18 mouse cellular contexts compared by ENCODE assay signal in genomic region chr16:93456706-93457425, GRCm38 (mm10).
DNase-seq lines count a peak whose midpoint lies in the region; ATAC-seq and TF ChIP-seq lines count a peak whose summit lies in the region.
"Had no signal": no experiment of that assay in that cellular context is flagged by ENCODE, and none has a peak within 500 bp of the region (broad histone marks: within the 10 kb centered on the region; RNA-seq: fewer than 3 reads in every experiment).

No protein-coding gene starts in this region.

- no peak for TF ChIP-seq CTCF in lung, embryonic 14.5 days (IDR thresholded peaks at IDR 0.05; ENCODE audit: low read depth)

- no peaks in the 10 kb centered on the region for H3K9me3 ChIP-seq in embryonic facial prominence, embryonic 11.5 days (replicated peaks; ENCODE audit: control insufficient read depth, low read length)
- H3K9me3 ChIP-seq in embryonic facial prominence, embryonic 10.5 days = no peaks in the 10 kb centered on the region
- H3K9me3 ChIP-seq in lung, embryonic 14.5 days (ENCODE audit: low read depth, low read length) = no peaks in the 10 kb centered on the region
- no peaks in the 10 kb centered on the region for H3K9me3 ChIP-seq in embryonic facial prominence, embryonic 13.5 days
- no peaks in the 10 kb centered on the region for H3K9me3 ChIP-seq in hindbrain, embryonic 12.5 days (replicated peaks)
- H3K9me3 ChIP-seq: embryonic facial prominence, embryonic 12.5 days; forebrain, embryonic 13.5 days; hindbrain, embryonic 10.5 days; kidney, embryonic 15.5 days; limb, embryonic 13.5 days had no signal

- H3K9ac ChIP-seq in embryonic facial prominence, embryonic 11.5 days (replicated peaks; ENCODE audit: low read length) = no peak overlapping the region
- no peak overlapping the region for H3K9ac ChIP-seq in lung, embryonic 14.5 days
- H3K9ac ChIP-seq in embryonic facial prominence, embryonic 13.5 days = no peak overlapping the region
- H3K9ac ChIP-seq in hindbrain, embryonic 12.5 days = no peak overlapping the region
- H3K9ac ChIP-seq: embryonic facial prominence, embryonic 12.5 days; forebrain, embryonic 13.5 days; kidney, embryonic 15.5 days; limb, embryonic 13.5 days had no signal

- intact Hi-C loops in gastrocnemius, postnatal 36 days (cut with DNase I) = loop anchor here (10.0 kb wide), 1 partner anchor 632 kb away; the partner anchor contains the start of gene Runx1

- H3K27me3 ChIP-seq in embryonic facial prominence, embryonic 11.5 days (ENCODE audit: control insufficient read depth, insufficient read depth, low read length) = no peaks in the 10 kb centered on the region
- H3K27me3 ChIP-seq in embryonic facial prominence, embryonic 10.5 days (replicated peaks; ENCODE audit: low read depth, poor library complexity, severe bottlenecking) = peaks cover 40% of the 10 kb centered on the region
- no peaks in the 10 kb centered on the region for H3K27me3 ChIP-seq in lung, embryonic 14.5 days (ENCODE audit: insufficient read depth, low read length)
- H3K27me3 ChIP-seq in embryonic facial prominence, embryonic 13.5 days = peaks cover 19% of the 10 kb centered on the region; the same call in 1 of the 2 replicates
- H3K27me3 ChIP-seq in hindbrain, embryonic 12.5 days = 0 out of 2 replicates have a peak, but pooled peaks cover 3% of the 10 kb centered on the region

- no peak overlapping the region for H3K4me2 ChIP-seq in embryonic facial prominence, embryonic 11.5 days (ENCODE audit: low read depth, low read length)
- H3K4me2 ChIP-seq in lung, embryonic 14.5 days = no peak overlapping the region
- H3K4me2 ChIP-seq in embryonic facial prominence, embryonic 13.5 days = peak overlapping the region; percentile 31
- H3K4me2 ChIP-seq in hindbrain, embryonic 12.5 days (replicated peaks) = no peak overlapping the region
- H3K4me2 ChIP-seq: embryonic facial prominence, embryonic 12.5 days; forebrain, embryonic 13.5 days; kidney, embryonic 15.5 days; limb, embryonic 13.5 days had no signal

- ATAC-seq in embryonic facial prominence, embryonic 11.5 days (replicated peaks; ENCODE audit: insufficient number of reproducible peaks, low FRiP score, low TSS enrichment, low read depth) = no peak
- no peak for ATAC-seq in lung, embryonic 14.5 days (ENCODE audit: insufficient read depth)
- no peak for ATAC-seq in embryonic facial prominence, embryonic 13.5 days (ENCODE audit: insufficient number of reproducible peaks, insufficient read depth, low FRiP score, low TSS enrichment, low read depth)
- ATAC-seq in hindbrain, embryonic 12.5 days (ENCODE audit: low FRiP score) = no peak
- ATAC-seq: forebrain, embryonic 13.5 days; inflammation-experienced regulatory T-cells, adult 6 months had no signal

- no peak overlapping the region for H3K4me3 ChIP-seq in embryonic facial prominence, embryonic 11.5 days (ENCODE audit: low read depth, low read length)
- no peak overlapping the region for H3K4me3 ChIP-seq in embryonic facial prominence, embryonic 10.5 days
- no peak overlapping the region for H3K4me3 ChIP-seq in lung, embryonic 14.5 days (ENCODE audit: low read depth, low read length)
- H3K4me3 ChIP-seq in embryonic facial prominence, embryonic 13.5 days = no peak overlapping the region
- no peak overlapping the region for H3K4me3 ChIP-seq in hindbrain, embryonic 12.5 days
- H3K4me3 ChIP-seq: embryonic facial prominence, embryonic 12.5 days; forebrain, embryonic 13.5 days; hindbrain, embryonic 10.5 days; kidney, embryonic 15.5 days; limb, embryonic 13.5 days had no signal

- DNase-seq in embryonic facial prominence, embryonic 11.5 days (ENCODE audit: low spot score) = peak; percentile 54
- no peak for DNase-seq in embryonic facial prominence, embryonic 10.5 days (ENCODE audit: low spot score)
- DNase-seq in lung, embryonic 14.5 days = peak; percentile 15
- DNase-seq in lung, postnatal 14 days = no peak
- DNase-seq in gastrocnemius, postnatal 36 days = peak; percentile 40 to 41
- no peak for DNase-seq in urinary bladder, postnatal 10 days (ENCODE audit: low spot score)
- DNase-seq: adrenal gland, postnatal 14 days; cerebellum, adult 9-11 months; spleen, adult 18-20 months; thymus, postnatal 36 days had no signal

- 65% methylated on average over 17 of the region's 17 CpGs for WGBS in embryonic facial prominence, embryonic 11.5 days
- WGBS in embryonic facial prominence, embryonic 10.5 days = 66% methylated on average over 17 of the region's 17 CpGs
- 73% methylated on average over 17 of the region's 17 CpGs for WGBS in lung, embryonic 14.5 days
- WGBS in embryonic facial prominence, embryonic 13.5 days = 39% methylated on average over 17 of the region's 17 CpGs
- 81% methylated on average over 17 of the region's 17 CpGs for WGBS in hindbrain, embryonic 12.5 days

- H3K36me3 ChIP-seq in embryonic facial prominence, embryonic 11.5 days (replicated peaks; ENCODE audit: control insufficient read depth, insufficient read depth, low read depth, low read length) = no peaks in the 10 kb centered on the region
- H3K36me3 ChIP-seq in embryonic facial prominence, embryonic 10.5 days (replicated peaks) = no peaks in the 10 kb centered on the region
- H3K36me3 ChIP-seq in lung, embryonic 14.5 days (ENCODE audit: insufficient read depth) = no peaks in the 10 kb centered on the region
- H3K36me3 ChIP-seq in embryonic facial prominence, embryonic 13.5 days = no peaks in the 10 kb centered on the region
- no peaks in the 10 kb centered on the region for H3K36me3 ChIP-seq in hindbrain, embryonic 12.5 days
- H3K36me3 ChIP-seq: embryonic facial prominence, embryonic 12.5 days; hindbrain, embryonic 10.5 days; kidney, embryonic 15.5 days; limb, embryonic 13.5 days had no signal

- no peaks in the 10 kb centered on the region for H3K4me1 ChIP-seq in embryonic facial prominence, embryonic 11.5 days (ENCODE audit: control insufficient read depth, insufficient read depth, low read length)
- H3K4me1 ChIP-seq in embryonic facial prominence, embryonic 10.5 days = peaks cover 52% of the 10 kb centered on the region
- H3K4me1 ChIP-seq in lung, embryonic 14.5 days (ENCODE audit: insufficient read depth) = peaks cover 11% of the 10 kb centered on the region; the same call in 1 of the 2 replicates
- H3K4me1 ChIP-seq in embryonic facial prominence, embryonic 13.5 days = peaks cover 53% of the 10 kb centered on the region
- peaks cover 19% of the 10 kb centered on the region for H3K4me1 ChIP-seq in hindbrain, embryonic 12.5 days

- no peak overlapping the region for H3K27ac ChIP-seq in embryonic facial prominence, embryonic 11.5 days (replicated peaks; ENCODE audit: low read depth, low read length)
- H3K27ac ChIP-seq in embryonic facial prominence, embryonic 10.5 days (replicated peaks) = no peak overlapping the region
- H3K27ac ChIP-seq in lung, embryonic 14.5 days (ENCODE audit: low read depth) = no peak overlapping the region
- H3K27ac ChIP-seq in embryonic facial prominence, embryonic 13.5 days = peak overlapping the region; percentile 78
- H3K27ac ChIP-seq in hindbrain, embryonic 12.5 days = no peak overlapping the region
- H3K27ac ChIP-seq: embryonic facial prominence, embryonic 12.5 days; forebrain, embryonic 13.5 days; hindbrain, embryonic 10.5 days; kidney, embryonic 15.5 days; limb, embryonic 13.5 days had no signal

Comparison
In these comparisons a context has a peak if more than half of its experiments do, and no peak if none do; other contexts are left out.
1. DNase-seq: peak in embryonic facial prominence, embryonic 11.5 days (single experiment), lung, embryonic 14.5 days (single experiment) and gastrocnemius, postnatal 36 days (2 of 2); none in embryonic facial prominence, embryonic 10.5 days (single experiment), lung, postnatal 14 days (single experiment) and urinary bladder, postnatal 10 days (single experiment).